Comparison of ENCODE assay signal across 20 mouse cellular contexts in the genomic region with DNA sequence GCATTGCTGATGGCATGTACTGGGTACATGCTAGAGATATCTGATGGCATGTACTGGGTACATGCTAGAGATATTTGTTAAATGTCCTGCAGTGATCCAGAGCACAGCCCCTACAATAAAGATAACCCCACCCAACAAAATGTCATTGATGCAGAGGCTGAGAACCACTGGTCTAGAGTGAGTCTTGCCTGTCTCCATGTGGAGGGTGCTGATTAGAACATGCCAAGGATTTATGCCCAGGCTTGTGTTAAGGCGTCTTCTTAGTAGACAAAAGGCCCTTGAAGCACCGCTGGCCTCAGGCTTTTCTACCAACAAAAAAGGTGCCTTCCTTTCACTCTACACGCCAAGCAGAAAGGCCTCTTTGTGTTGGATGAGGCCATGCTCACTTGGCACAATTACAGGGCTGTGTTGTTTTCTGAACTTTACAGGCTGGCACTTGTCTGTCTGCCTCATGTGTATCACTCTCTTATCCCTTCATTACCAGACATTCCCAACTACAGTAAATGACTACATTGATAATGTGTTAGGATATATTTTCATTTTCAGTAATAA. TPM values are rescaled to one million over a fixed set of nuclear protein-coding genes. Genes with fewer than 3 reads are reported as not detected.
DNase-seq lines count a peak whose midpoint lies in the region; ATAC-seq and TF ChIP-seq lines count a peak whose summit lies in the region.
"Had no signal": no experiment of that assay in that cellular context is flagged by ENCODE, and none has a peak within 500 bp of the region (broad histone marks: within the 10 kb centered on the region; RNA-seq: fewer than 3 reads in every experiment).

No protein-coding gene starts in this region.

- 37% methylated on average over 3 of the region's 3 CpGs for WGBS in forebrain, embryonic 10.5 days
- WGBS in forebrain, embryonic 15.5 days: 11% methylated on average over 3 of the region's 3 CpGs
- WGBS in liver, adult 2 months: 67% methylated on average over 3 of the region's 3 CpGs
- WGBS in liver, embryonic 13.5 days (ENCODE audit: insufficient replicate concordance): 64% methylated on average over 3 of the region's 3 CpGs

- TF ChIP-seq CTCF in liver, adult 2 months (IDR thresholded peaks at IDR 0.05; ENCODE audit: low read depth, low read length): no peak

- H3K4me1 ChIP-seq in forebrain, embryonic 10.5 days: peaks cover 8% of the 10 kb centered on the region; the same call in 1 of the 2 replicates
- H3K4me1 ChIP-seq in forebrain, embryonic 15.5 days: 0 out of 2 replicates have a peak, but pooled peaks cover 3% of the 10 kb centered on the region
- H3K4me1 ChIP-seq in liver, adult 2 months (ENCODE audit: control insufficient read depth, insufficient read depth, low read length): no peaks in the 10 kb centered on the region; the same call in 1 of the 2 replicates
- H3K4me1 ChIP-seq in liver, embryonic 13.5 days (replicated peaks): peaks cover 11% of the 10 kb centered on the region
- H3K4me1 ChIP-seq: heart, embryonic 12.5 days; limb, embryonic 15.5 days; midbrain, embryonic 10.5 days; neural tube, embryonic 15.5 days had no signal

- H3K27me3 ChIP-seq in forebrain, embryonic 10.5 days (ENCODE audit: poor library complexity, severe bottlenecking): no peaks in the 10 kb centered on the region
- H3K27me3 ChIP-seq in forebrain, embryonic 15.5 days: no peaks in the 10 kb centered on the region
- no peaks in the 10 kb centered on the region for H3K27me3 ChIP-seq in liver, adult 2 months (ENCODE audit: control insufficient read depth, insufficient read depth, low read length)
- no peaks in the 10 kb centered on the region for H3K27me3 ChIP-seq in liver, embryonic 13.5 days
- H3K27me3 ChIP-seq: CH12.LX; heart, embryonic 12.5 days; limb, embryonic 15.5 days; neural tube, embryonic 15.5 days had no signal

- no peak for TF ChIP-seq POLR2A in liver, adult 2 months (IDR thresholded peaks at IDR 0.05; ENCODE audit: extremely low read depth, insufficient read depth, low read length)

- no peak overlapping the region for H3K9ac ChIP-seq in forebrain, embryonic 15.5 days (replicated peaks)
- no peak overlapping the region for H3K9ac ChIP-seq in liver, adult 2 months (ENCODE audit: low read depth, low read length)
- no peak overlapping the region for H3K9ac ChIP-seq in liver, embryonic 13.5 days
- H3K9ac ChIP-seq: heart, embryonic 12.5 days; limb, embryonic 15.5 days; neural tube, embryonic 15.5 days had no signal

- no peaks in the 10 kb centered on the region for H3K36me3 ChIP-seq in forebrain, embryonic 10.5 days (replicated peaks)
- H3K36me3 ChIP-seq in forebrain, embryonic 15.5 days: no peaks in the 10 kb centered on the region
- no peaks in the 10 kb centered on the region for H3K36me3 ChIP-seq in liver, adult 2 months (ENCODE audit: control insufficient read depth, insufficient read depth, low read length)
- H3K36me3 ChIP-seq in liver, embryonic 13.5 days: no peaks in the 10 kb centered on the region
- H3K36me3 ChIP-seq: heart, embryonic 12.5 days; limb, embryonic 15.5 days; midbrain, embryonic 10.5 days; neural tube, embryonic 15.5 days had no signal

- DNase-seq in forebrain, embryonic 10.5 days (ENCODE audit: extremely low spot score, low spot score): no peak
- DNase-seq in liver, adult 2 months (ENCODE audit: extremely low read depth, low read depth, low spot score): peak; percentile 25
- DNase-seq in liver: no peak
- DNase-seq in Muller cell, postnatal 12 days (ENCODE audit: inconsistent ontology term): peak; percentile 48
- no peak for DNase-seq in liver, embryonic 13.5 days
- no peak for DNase-seq in urinary bladder, postnatal 25 days (ENCODE audit: low spot score)
- DNase-seq in kidney, postnatal 10 days: no peak
- DNase-seq: adrenal gland, postnatal 10 days; embryo, embryonic 11 days; heart, postnatal 36 days; kidney, adult 11 months; lung, postnatal 10 days had no signal

- ATAC-seq in forebrain, embryonic 15.5 days (replicated peaks): no peak
- ATAC-seq in liver, embryonic 13.5 days (ENCODE audit: low read depth): peak; percentile 54; the same call in 1 of the 2 replicates
- ATAC-seq: hindbrain, embryonic 16.5 days had no signal

- H3K9me3 ChIP-seq in forebrain, embryonic 10.5 days: no peaks in the 10 kb centered on the region
- H3K9me3 ChIP-seq in forebrain, embryonic 15.5 days: no peaks in the 10 kb centered on the region
- H3K9me3 ChIP-seq in liver, embryonic 13.5 days (replicated peaks): no peaks in the 10 kb centered on the region
- H3K9me3 ChIP-seq: heart, embryonic 12.5 days; limb, embryonic 15.5 days; midbrain, embryonic 10.5 days; neural tube, embryonic 15.5 days had no signal

- no peaks in the 10 kb centered on the region; the same call in 1 of the 2 replicates for H3K79me2 ChIP-seq in liver, adult 2 months (ENCODE audit: control insufficient read depth, insufficient read depth, low read length)

- no peak overlapping the region for H3K4me3 ChIP-seq in forebrain, embryonic 10.5 days
- H3K4me3 ChIP-seq in forebrain, embryonic 15.5 days: no peak overlapping the region
- H3K4me3 ChIP-seq in liver, adult 2 months (ENCODE audit: insufficient read depth, low read depth, low read length): no peak overlapping the region
- no peak overlapping the region for H3K4me3 ChIP-seq in liver, embryonic 13.5 days (replicated peaks)
- H3K4me3 ChIP-seq: heart, embryonic 12.5 days; limb, embryonic 15.5 days; midbrain, embryonic 10.5 days; neural tube, embryonic 15.5 days had no signal

- H3K27ac ChIP-seq in forebrain, embryonic 10.5 days: 0 out of 2 replicates have a peak overlapping the region, but pooled peaks have one; percentile 30
- H3K27ac ChIP-seq in forebrain, embryonic 15.5 days (replicated peaks): no peak overlapping the region
- H3K27ac ChIP-seq in liver, adult 2 months (replicated peaks; ENCODE audit: insufficient read depth, low read depth, low read length): no peak overlapping the region
- H3K27ac ChIP-seq in liver, embryonic 13.5 days: no peak overlapping the region
- H3K27ac ChIP-seq: kidney, postnatal 0 days; limb, embryonic 15.5 days; midbrain, embryonic 10.5 days; neural tube, embryonic 15.5 days had no signal

- H3K4me2 ChIP-seq in forebrain, embryonic 15.5 days (replicated peaks): no peak overlapping the region
- H3K4me2 ChIP-seq in liver, embryonic 13.5 days: no peak overlapping the region
- H3K4me2 ChIP-seq: heart, embryonic 12.5 days; limb, embryonic 15.5 days; neural tube, embryonic 15.5 days had no signal

RNA-seq across cellular contexts. Expression of gene Rrm1, which starts 42.2 kb away (rescaled TPM):
- polyA plus RNA-seq in forebrain, embryonic 10.5 days (2016; fragmentation: Nextera tagmentation; extraction: Ambion mirVana): 296 and 311 TPM in 2 replicates
- 95.7 and 101 TPM in 2 replicates for polyA plus RNA-seq in forebrain, embryonic 15.5 days (2015; fragmentation: Nextera tagmentation; extraction: Ambion mirVana)
- total RNA-seq in liver, adult 2 months (2014; rRNA removed): 7.9 and 10.4 TPM in 2 replicates
- 2.2 and 2.3 TPM in 2 replicates for polyA plus RNA-seq in liver, adult 2 months (2012; rRNA removed)
- 223 and 242 TPM in 2 replicates for polyA plus RNA-seq in liver, embryonic 13.5 days (2015; fragmentation: Nextera tagmentation; extraction: Ambion mirVana)

Comparison
In these comparisons a context has a peak if more than half of its experiments do, and no peak if none do; other contexts are left out.
1. DNase-seq: peak in liver, adult 2 months (single experiment) and Muller cell, postnatal 12 days (single experiment); none in forebrain, embryonic 10.5 days (single experiment), liver (single experiment), liver, embryonic 13.5 days (single experiment), urinary bladder, postnatal 25 days (single experiment) and kidney, postnatal 10 days (single experiment).
2. RNA of gene Rrm1, which starts 42.2 kb away (polyA plus RNA-seq): 296 to 311 TPM in forebrain, embryonic 10.5 days, 223 to 242 TPM in liver, embryonic 13.5 days and 95.7 to 101 TPM in forebrain, embryonic 15.5 days; 2.2 to 2.3 TPM in liver, adult 2 months; every median in the first group is over 10 times any median in the second.